Mouse (Mus musculus) hindbrain, embryonic 11.5 days (tissue): ENCODE data around the gene Tatdn3. TPM values are rescaled to one million over a fixed set of nuclear protein-coding genes. Genes with fewer than 3 reads are reported as not detected.

ENCODE experiments used
- ATAC-seq: fragments of 200-750 bp; cut with Nextera tagmentation; 2 replicates; pipeline ENCODE4 v1.8.0; 2017; ENCODE audit warnings: mild to moderate bottlenecking, moderate TSS enrichment, moderate library complexity; ENCODE audit not compliant: low FRiP score
- DNase-seq: peaks from one replicate; pipeline ENCODE4 v3.0.0-alpha.2; 2015; ENCODE audit warnings: low spot score
- H3K27ac ChIP-seq: fragments of 300-500 bp; sonication (generic); 2 replicates; pipeline ENCODE4 v1.5.1; 2014; ENCODE audit warnings: mild to moderate bottlenecking, low read depth, low read length
- H3K27me3 ChIP-seq: fragments of 300-500 bp; sonication (generic); 2 replicates; pipeline ENCODE4 v1.6.1; 2014; ENCODE audit warnings: mild to moderate bottlenecking, low read length, moderate library complexity, mixed read lengths; ENCODE audit not compliant: control insufficient read depth, insufficient read depth
- H3K36me3 ChIP-seq: fragments of 300-500 bp; sonication (generic); 2 replicates; pipeline ENCODE4 v1.6.1; 2014; ENCODE audit warnings: mild to moderate bottlenecking, low read length, moderate library complexity, mixed read lengths; ENCODE audit not compliant: control insufficient read depth, insufficient read depth
- H3K4me1 ChIP-seq: fragments of 300-500 bp; sonication (generic); replicated peaks from 2 replicates; pipeline ENCODE4 v1.6.1; 2014; ENCODE audit warnings: low read length, mixed read lengths; ENCODE audit not compliant: control insufficient read depth, insufficient read depth
- H3K4me2 ChIP-seq: fragments of 300-500 bp; sonication (generic); replicated peaks from 2 replicates; pipeline ENCODE4 v1.6.1; 2014; ENCODE audit warnings: mild to moderate bottlenecking, low read depth, low read length
- H3K4me3 ChIP-seq: fragments of 300-500 bp; sonication (generic); 2 replicates; pipeline ENCODE4 v1.5.1; 2014; ENCODE audit warnings: low read depth, low read length
- H3K9ac ChIP-seq: fragments of 300-500 bp; sonication (generic); 2 replicates; pipeline ENCODE4 v1.6.1; 2014; ENCODE audit warnings: low read depth, low read length
- H3K9me3 ChIP-seq: fragments of 300-500 bp; sonication (generic); 2 replicates; pipeline ENCODE4 v1.6.1; 2016; ENCODE audit warnings: low read length; ENCODE audit not compliant: control insufficient read depth
- WGBS: fragments of 180-500 bp; shearing (Covaris S2); extraction: QIAGEN DNeasy Blood & Tissue Kit; methylation state at CpG from one replicate; pipeline ENCODE4 v1.1.7; 2014; 5-methylcytosine and 5-hydroxymethylcytosine counted together
- polyA plus RNA-seq: library from polyadenylated mRNA; unstranded; fragments of >200 nt; fragmentation: Nextera tagmentation; extraction: Ambion mirVana; gene quantifications from 2 replicates; pipeline ENCODE4 v1.2.1, GENCODE M21; 2014

Tatdn3 gene
- polyA plus RNA-seq, 1 experiment from 2014 or later = 12.7 TPM

GRCm38 (mm10) chr1:191097802-191098747 is 35.3 kb upstream of the Tatdn3 start, which contains the start of gene Batf3:
Gene Batf3 (plus strand): TSS chr1:191097847.
- ATAC-seq (peak; percentile 78), DNase-seq (peak; percentile 73)
- H3K9me3 ChIP-seq = no peaks in the 10 kb centered on the region
- no peak within 1 kb of the TSS for H3K27ac ChIP-seq
- peak within 1 kb of the TSS; percentile 98 for H3K4me2 ChIP-seq
- H3K4me3 ChIP-seq = peak within 1 kb of the TSS; percentile 58
- no peaks in the 10 kb centered on the region for H3K36me3 ChIP-seq
- under 1% methylated on average over 79 of the region's 95 CpGs for WGBS
- peaks cover 17% of the 10 kb centered on the region for H3K27me3 ChIP-seq
- H3K9ac ChIP-seq = peak within 1 kb of the TSS; percentile 52
- no peaks in the 10 kb centered on the region; the same call in 1 of the 2 replicates for H3K4me1 ChIP-seq

- H3K9ac ChIP-seq = no peak overlapping the region
- DNase-seq (peak; percentile 13), ATAC-seq (peak; percentile 17; the same call in 1 of the 2 replicates)
- H3K9me3 ChIP-seq = no peaks in the 10 kb centered on the region
- H3K27me3 ChIP-seq = peaks cover 17% of the 10 kb centered on the region
- peak overlapping the region; percentile 58; the same call in 1 of the 2 replicates for H3K4me3 ChIP-seq
- H3K36me3 ChIP-seq = no peaks in the 10 kb centered on the region
- H3K4me1 ChIP-seq = no peaks in the 10 kb centered on the region; the same call in 1 of the 2 replicates
- 56% methylated on average over 14 of the region's 14 CpGs for WGBS
- H3K27ac ChIP-seq = no peak overlapping the region
- H3K4me2 ChIP-seq = peak overlapping the region; percentile 98
Measured at GRCm38 (mm10) chr1:191096871-191097681, 34.3 kb upstream of the Tatdn3 start.

- Histone ChIP-seq H3K9me3 (no peaks in the 10 kb centered on the region), H3K4me1 (no peaks in the 10 kb centered on the region; the same call in 1 of the 2 replicates), H3K4me3 (no peak overlapping the region), H3K9ac (no peak overlapping the region), H3K27me3 (peaks cover 17% of the 10 kb centered on the region), H3K36me3 (no peaks in the 10 kb centered on the region), H3K4me2 (no peak overlapping the region), H3K27ac (no peak overlapping the region)
- ATAC-seq (no peak), DNase-seq (no peak)
- 79% methylated on average over 9 of the region's 9 CpGs for WGBS
Measured at GRCm38 (mm10) chr1:191095019-191095418, 32.3 kb upstream of the Tatdn3 start.

GRCm38 (mm10) chr1:191093578-191093977 is 30.8 kb upstream of the Tatdn3 start:
- H3K4me2 ChIP-seq = no peak overlapping the region
- DNase-seq = no peak
- ATAC-seq = no peak
- H3K4me3 ChIP-seq = no peak overlapping the region
- no peaks in the 10 kb centered on the region for H3K36me3 ChIP-seq
- no peaks in the 10 kb centered on the region for H3K9me3 ChIP-seq
- H3K27ac ChIP-seq = no peak overlapping the region
- 81% methylated on average over 5 of the region's 5 CpGs for WGBS
- H3K9ac ChIP-seq = no peak overlapping the region
- H3K4me1 ChIP-seq = no peaks in the 10 kb centered on the region
- peaks cover 4% of the 10 kb centered on the region for H3K27me3 ChIP-seq

GRCm38 (mm10) chr1:191092050-191092449 is 29.3 kb upstream of the Tatdn3 start:
- H3K36me3 ChIP-seq = no peaks in the 10 kb centered on the region
- H3K4me1 ChIP-seq = no peaks in the 10 kb centered on the region
- 80% methylated on average over 8 of the region's 8 CpGs for WGBS
- H3K9ac ChIP-seq = no peak overlapping the region
- no peak overlapping the region for H3K4me2 ChIP-seq
- no peak for DNase-seq
- H3K9me3 ChIP-seq = no peaks in the 10 kb centered on the region
- no peak for ATAC-seq
- no peak overlapping the region for H3K4me3 ChIP-seq
- H3K27me3 ChIP-seq = no peaks in the 10 kb centered on the region; the same call in 1 of the 2 replicates
- no peak overlapping the region for H3K27ac ChIP-seq

GRCm38 (mm10) chr1:191089355-191089754 is 26.6 kb upstream of the Tatdn3 start:
- DNase-seq = no peak
- no peak for ATAC-seq

GRCm38 (mm10) chr1:191087955-191088354 is 25.2 kb upstream of the Tatdn3 start:
- no peaks in the 10 kb centered on the region for H3K4me1 ChIP-seq

More at GRCm38 (mm10) chr1:191089355-191089754, 26.6 kb upstream of the Tatdn3 start:
- Histone ChIP-seq H3K27ac (no peak overlapping the region), H3K9ac (no peak overlapping the region), H3K36me3 (no peaks in the 10 kb centered on the region), H3K4me2 (no peak overlapping the region), H3K9me3 (no peaks in the 10 kb centered on the region), H3K27me3 (no peaks in the 10 kb centered on the region), H3K4me1 (no peaks in the 10 kb centered on the region), H3K4me3 (no peak overlapping the region)
- 73% methylated on average over 6 of the region's 6 CpGs for WGBS

GRCm38 (mm10) chr1:191086960-191087359 is 24.2 kb upstream of the Tatdn3 start:
- no peaks in the 10 kb centered on the region for H3K36me3 ChIP-seq
- H3K4me1 ChIP-seq = no peaks in the 10 kb centered on the region
- H3K4me3 ChIP-seq = no peak overlapping the region
- WGBS = 85% methylated on average over 8 of the region's 8 CpGs
- H3K27ac ChIP-seq = no peak overlapping the region
- H3K4me2 ChIP-seq = no peak overlapping the region
- H3K27me3 ChIP-seq = no peaks in the 10 kb centered on the region
- ATAC-seq (no peak), DNase-seq (no peak)
- H3K9ac ChIP-seq = no peak overlapping the region
- no peaks in the 10 kb centered on the region for H3K9me3 ChIP-seq

More at GRCm38 (mm10) chr1:191087955-191088354, 25.2 kb upstream of the Tatdn3 start:
- no peak overlapping the region for H3K27ac ChIP-seq
- DNase-seq (no peak), ATAC-seq (no peak)
- WGBS = 89% methylated on average over 5 of the region's 5 CpGs
- no peak overlapping the region for H3K4me2 ChIP-seq
- no peak overlapping the region for H3K4me3 ChIP-seq
- H3K27me3 ChIP-seq = no peaks in the 10 kb centered on the region
- no peaks in the 10 kb centered on the region for H3K9me3 ChIP-seq
- H3K9ac ChIP-seq = no peak overlapping the region
- H3K36me3 ChIP-seq = no peaks in the 10 kb centered on the region
